Mouse (Mus musculus) hindbrain, embryonic 10.5 days (tissue): ENCODE results near the gene Zbtb26. TPM values are rescaled to one million over a fixed set of nuclear protein-coding genes. Genes with fewer than 3 reads are reported as not detected.

Experiments used
- DNase-seq: peaks from one replicate; pipeline ENCODE4 v3.0.0-alpha.2; 2017; ENCODE audit warnings: low spot score
- H3K27ac ChIP-seq: fragments of 300-500 bp; sonication (generic); 2 replicates; pipeline ENCODE4 v1.5.1; 2016; ENCODE audit warnings: mild to moderate bottlenecking, moderate library complexity
- H3K27me3 ChIP-seq: fragments of 300-500 bp; sonication (generic); 2 replicates; pipeline ENCODE4 v1.6.1; 2016; ENCODE audit warnings: mild to moderate bottlenecking; ENCODE audit not compliant: poor library complexity, insufficient read depth, severe bottlenecking
- H3K36me3 ChIP-seq: fragments of 300-500 bp; sonication (generic); 2 replicates; pipeline ENCODE4 v1.6.1; 2016; ENCODE audit warnings: mild to moderate bottlenecking, moderate library complexity
- H3K4me1 ChIP-seq: fragments of 300-500 bp; sonication (generic); replicated peaks from 2 replicates; pipeline ENCODE4 v1.6.1; 2016; ENCODE audit warnings: mild to moderate bottlenecking
- H3K4me3 ChIP-seq: fragments of 300-500 bp; sonication (generic); 2 replicates; pipeline ENCODE4 v1.5.1; 2016; ENCODE audit warnings: mild to moderate bottlenecking, moderate library complexity
- H3K9me3 ChIP-seq: fragments of 300-500 bp; sonication (generic); 2 replicates; pipeline ENCODE4 v1.6.1; 2016; ENCODE audit warnings: mild to moderate bottlenecking, moderate library complexity
- WGBS: fragments of 180-500 bp; shearing (Covaris S2); methylation state at CpG from one replicate; pipeline ENCODE4 v1.1.7; 2016; 5-methylcytosine and 5-hydroxymethylcytosine counted together
- polyA plus RNA-seq: library from polyadenylated mRNA; unstranded; fragments of >200 nt; fragmentation: Nextera tagmentation; extraction: Ambion mirVana; gene quantifications from 2 replicates; pipeline ENCODE4 v1.2.1, GENCODE M21; 2016

Gene Zbtb26
- polyA plus RNA-seq, 1 experiment from 2014 or later = 7.7 TPM

GRCm38 (mm10) chr2:37430593-37431464 lies 12.1 kb downstream of the Zbtb26 start:
- Histone ChIP-seq H3K4me1 (peaks cover 14% of the 10 kb centered on the region), H3K27ac (peak overlapping the region; percentile 94), H3K9me3 (no peaks in the 10 kb centered on the region), H3K4me3 (peak overlapping the region; percentile 78), H3K36me3 (peaks cover 35% of the 10 kb centered on the region), H3K27me3 (no peaks in the 10 kb centered on the region)
- peak; percentile 86 for DNase-seq
- WGBS = under 1% methylated on average over 38 of the region's 38 CpGs

- Histone ChIP-seq H3K36me3 (peaks cover 22% of the 10 kb centered on the region), H3K27me3 (no peaks in the 10 kb centered on the region), H3K9me3 (no peaks in the 10 kb centered on the region), H3K4me1 (peaks cover 11% of the 10 kb centered on the region), H3K4me3 (no peak overlapping the region), H3K27ac (no peak overlapping the region)
- WGBS = 60% methylated on average over 3 of the region's 3 CpGs
- DNase-seq = no peak
Measured at GRCm38 (mm10) chr2:37423671-37424070, 19.3 kb downstream of the Zbtb26 start.

GRCm38 (mm10) chr2:37422306-37423304 lies 20.3 kb downstream of the Zbtb26 start, which contains the start of gene Rc3h2:
Gene Rc3h2 (minus strand): TSS chr2:37422903.
- peak within 1 kb of the TSS; percentile 99 for H3K27ac ChIP-seq
- H3K4me1 ChIP-seq = peaks cover 11% of the 10 kb centered on the region
- DNase-seq = peak; percentile 96
- no peaks in the 10 kb centered on the region for H3K9me3 ChIP-seq
- WGBS = under 1% methylated on average over 75 of the region's 75 CpGs
- H3K4me3 ChIP-seq = peak within 1 kb of the TSS; percentile 93
- H3K27me3 ChIP-seq = no peaks in the 10 kb centered on the region
- peaks cover 15% of the 10 kb centered on the region for H3K36me3 ChIP-seq

- Histone ChIP-seq H3K36me3 (peaks cover 15% of the 10 kb centered on the region), H3K4me3 (peak overlapping the region; percentile 93), H3K4me1 (peaks cover 11% of the 10 kb centered on the region), H3K27me3 (no peaks in the 10 kb centered on the region), H3K27ac (peak overlapping the region; percentile 99), H3K9me3 (no peaks in the 10 kb centered on the region)
- WGBS = 13% methylated on average over 3 of the region's 3 CpGs
- DNase-seq = no peak
Measured at GRCm38 (mm10) chr2:37421903-37422302, 21.0 kb downstream of the Zbtb26 start.

GRCm38 (mm10) chr2:37395539-37395938 lies 47.4 kb downstream of the Zbtb26 start:
- Histone ChIP-seq H3K4me1 (no peaks in the 10 kb centered on the region), H3K36me3 (peaks cover 86% of the 10 kb centered on the region), H3K9me3 (no peaks in the 10 kb centered on the region), H3K4me3 (no peak overlapping the region), H3K27me3 (no peaks in the 10 kb centered on the region), H3K27ac (no peak overlapping the region)
- 73% methylated on average over 1 of the region's 1 CpGs for WGBS
- DNase-seq = no peak

- H3K27me3 ChIP-seq = no peaks in the 10 kb centered on the region
- no peaks in the 10 kb centered on the region for H3K9me3 ChIP-seq
- no peaks in the 10 kb centered on the region for H3K4me1 ChIP-seq
- no peak overlapping the region for H3K27ac ChIP-seq
- no peak for DNase-seq
- 95% methylated on average over 9 of the region's 9 CpGs for WGBS
- no peak overlapping the region for H3K4me3 ChIP-seq
- peaks cover 80% of the 10 kb centered on the region for H3K36me3 ChIP-seq
Measured at GRCm38 (mm10) chr2:37382921-37383320, 60.0 kb downstream of the Zbtb26 start.

Other genes with a start within 250 kb of the Zbtb26 start
- not detected in 2 replicates for gene Olfr366, start 231.6 kb downstream of the Zbtb26 start, polyA plus RNA-seq
- not detected in 2 replicates for gene Olfr368, start 116.6 kb downstream of the Zbtb26 start, polyA plus RNA-seq
- gene Pdcl, start 83.8 kb downstream of the Zbtb26 start, polyA plus RNA-seq = 49.6 and 53.6 TPM in 2 replicates
- gene Rc3h2, start 20.2 kb downstream of the Zbtb26 start, polyA plus RNA-seq = 18.3 and 19.3 TPM in 2 replicates
- gene Zbtb6, start within 50 bp of the Zbtb26 start, polyA plus RNA-seq = 6.1 and 6.5 TPM in 2 replicates
- gene Rabgap1, start 144 bp upstream of the Zbtb26 start, polyA plus RNA-seq = 42.9 and 44.6 TPM in 2 replicates
- gene Gpr21, start 73.2 kb upstream of the Zbtb26 start, polyA plus RNA-seq = 1.3 and 1.5 TPM in 2 replicates